Mouse (Mus musculus): ENCODE data around the gene Car12. TPM values are rescaled to one million over a fixed set of nuclear protein-coding genes. Genes with fewer than 3 reads are reported as not detected.

Car12 gene
- polyA plus RNA-seq, 1 experiment from 2014 or later = 2.8 TPM

GRCm38 (mm10) chr9:66675566-66675965 lies 37.9 kb upstream of the Car12 start:
- no peaks in the 10 kb centered on the region for H3K4me1 ChIP-seq (ENCODE audit: control insufficient read depth, insufficient read depth, low read length)
- H3K27me3 ChIP-seq (ENCODE audit: control insufficient read depth, insufficient read depth, low read length) = no peaks in the 10 kb centered on the region
- no peak for DNase-seq (ENCODE audit: low spot score)
- no peak overlapping the region for H3K4me2 ChIP-seq (ENCODE audit: low read depth, severe bottlenecking)
- no peak overlapping the region for H3K27ac ChIP-seq (replicated peaks; ENCODE audit: low read depth, low read length)
- no peak overlapping the region for H3K4me3 ChIP-seq (ENCODE audit: low read depth, low read length)
- H3K9ac ChIP-seq (ENCODE audit: low read length) = no peak overlapping the region
- ATAC-seq (ENCODE audit: insufficient number of reproducible peaks, low FRiP score, low TSS enrichment, low read depth) = no peak
- H3K9me3 ChIP-seq (ENCODE audit: control insufficient read depth, low read length) = no peaks in the 10 kb centered on the region
- no peaks in the 10 kb centered on the region for H3K36me3 ChIP-seq (ENCODE audit: control insufficient read depth, insufficient read depth, low read length)
- WGBS = 87% methylated on average over 1 of the region's 1 CpGs

- DNase-seq (ENCODE audit: low spot score) (no peak), ATAC-seq (ENCODE audit: insufficient number of reproducible peaks, low FRiP score, low TSS enrichment, low read depth) (no peak)
- H3K4me2 ChIP-seq (ENCODE audit: low read depth, severe bottlenecking) = no peak overlapping the region
- H3K27me3 ChIP-seq (ENCODE audit: control insufficient read depth, insufficient read depth, low read length) = no peaks in the 10 kb centered on the region
- no peaks in the 10 kb centered on the region for H3K9me3 ChIP-seq (ENCODE audit: control insufficient read depth, low read length)
- H3K4me1 ChIP-seq (ENCODE audit: control insufficient read depth, insufficient read depth, low read length) = no peaks in the 10 kb centered on the region
- 74% methylated on average over 6 of the region's 6 CpGs for WGBS
- H3K9ac ChIP-seq (ENCODE audit: low read length) = no peak overlapping the region
- H3K4me3 ChIP-seq (ENCODE audit: low read depth, low read length) = no peak overlapping the region
- H3K27ac ChIP-seq (replicated peaks; ENCODE audit: low read depth, low read length) = no peak overlapping the region
- no peaks in the 10 kb centered on the region for H3K36me3 ChIP-seq (ENCODE audit: control insufficient read depth, insufficient read depth, low read length)
Observed at GRCm38 (mm10) chr9:66680102-66680501, 33.4 kb upstream of the Car12 start.

- Histone ChIP-seq H3K4me1 (ENCODE audit: control insufficient read depth, insufficient read depth, low read length) (no peaks in the 10 kb centered on the region), H3K9me3 (ENCODE audit: control insufficient read depth, low read length) (no peaks in the 10 kb centered on the region), H3K27me3 (ENCODE audit: control insufficient read depth, insufficient read depth, low read length) (no peaks in the 10 kb centered on the region), H3K36me3 (ENCODE audit: control insufficient read depth, insufficient read depth, low read length) (no peaks in the 10 kb centered on the region), H3K9ac (ENCODE audit: low read length) (no peak overlapping the region), H3K4me2 (ENCODE audit: low read depth, severe bottlenecking) (no peak overlapping the region), H3K27ac (replicated peaks; ENCODE audit: low read depth, low read length) (no peak overlapping the region), H3K4me3 (ENCODE audit: low read depth, low read length) (no peak overlapping the region)
- DNase-seq (ENCODE audit: low spot score) = no peak
- no peak for ATAC-seq (ENCODE audit: insufficient number of reproducible peaks, low FRiP score, low TSS enrichment, low read depth)
- WGBS = 87% methylated on average over 3 of the region's 3 CpGs
Observed at GRCm38 (mm10) chr9:66682822-66683221, 30.7 kb upstream of the Car12 start.

GRCm38 (mm10) chr9:66685730-66686129 lies 27.8 kb upstream of the Car12 start:
- no peak overlapping the region for H3K9ac ChIP-seq (ENCODE audit: low read length)
- no peak for ATAC-seq (ENCODE audit: insufficient number of reproducible peaks, low FRiP score, low TSS enrichment, low read depth)
- no peaks in the 10 kb centered on the region for H3K4me1 ChIP-seq (ENCODE audit: control insufficient read depth, insufficient read depth, low read length)
- no peaks in the 10 kb centered on the region for H3K9me3 ChIP-seq (ENCODE audit: control insufficient read depth, low read length)
- DNase-seq (ENCODE audit: low spot score) = no peak
- H3K4me2 ChIP-seq (ENCODE audit: low read depth, severe bottlenecking) = no peak overlapping the region
- H3K36me3 ChIP-seq (ENCODE audit: control insufficient read depth, insufficient read depth, low read length) = no peaks in the 10 kb centered on the region
- 64% methylated on average over 6 of the region's 6 CpGs for WGBS
- H3K27ac ChIP-seq (replicated peaks; ENCODE audit: low read depth, low read length) = no peak overlapping the region
- H3K27me3 ChIP-seq (ENCODE audit: control insufficient read depth, insufficient read depth, low read length) = no peaks in the 10 kb centered on the region
- H3K4me3 ChIP-seq (ENCODE audit: low read depth, low read length) = no peak overlapping the region

GRCm38 (mm10) chr9:66687713-66688112 lies 25.8 kb upstream of the Car12 start:
- Histone ChIP-seq H3K4me3 (ENCODE audit: low read depth, low read length) (no peak overlapping the region), H3K27me3 (ENCODE audit: control insufficient read depth, insufficient read depth, low read length) (no peaks in the 10 kb centered on the region), H3K9ac (ENCODE audit: low read length) (no peak overlapping the region), H3K4me1 (ENCODE audit: control insufficient read depth, insufficient read depth, low read length) (no peaks in the 10 kb centered on the region), H3K9me3 (ENCODE audit: control insufficient read depth, low read length) (no peaks in the 10 kb centered on the region), H3K36me3 (ENCODE audit: control insufficient read depth, insufficient read depth, low read length) (no peaks in the 10 kb centered on the region), H3K27ac (replicated peaks; ENCODE audit: low read depth, low read length) (no peak overlapping the region), H3K4me2 (ENCODE audit: low read depth, severe bottlenecking) (no peak overlapping the region)
- ATAC-seq (ENCODE audit: insufficient number of reproducible peaks, low FRiP score, low TSS enrichment, low read depth) (no peak), DNase-seq (ENCODE audit: low spot score) (no peak)
- 92% methylated on average over 2 of the region's 2 CpGs for WGBS

GRCm38 (mm10) chr9:66691683-66692305 lies 21.7 kb upstream of the Car12 start:
- Histone ChIP-seq H3K9me3 (ENCODE audit: control insufficient read depth, low read length) (no peaks in the 10 kb centered on the region), H3K36me3 (ENCODE audit: control insufficient read depth, insufficient read depth, low read length) (no peaks in the 10 kb centered on the region), H3K27ac (replicated peaks; ENCODE audit: low read depth, low read length) (no peak overlapping the region), H3K9ac (ENCODE audit: low read length) (no peak overlapping the region), H3K27me3 (ENCODE audit: control insufficient read depth, insufficient read depth, low read length) (no peaks in the 10 kb centered on the region), H3K4me1 (ENCODE audit: control insufficient read depth, insufficient read depth, low read length) (no peaks in the 10 kb centered on the region), H3K4me3 (ENCODE audit: low read depth, low read length) (no peak overlapping the region), H3K4me2 (ENCODE audit: low read depth, severe bottlenecking) (no peak overlapping the region)
- 70% methylated on average over 4 of the region's 4 CpGs for WGBS
- ATAC-seq (ENCODE audit: insufficient number of reproducible peaks, low FRiP score, low TSS enrichment, low read depth) (no peak), DNase-seq (ENCODE audit: low spot score) (no peak)

GRCm38 (mm10) chr9:66697355-66698140 lies 15.9 kb upstream of the Car12 start:
- H3K27ac ChIP-seq (replicated peaks; ENCODE audit: low read depth, low read length) = no peak overlapping the region
- no peak overlapping the region for H3K9ac ChIP-seq (ENCODE audit: low read length)
- 82% methylated on average over 7 of the region's 7 CpGs for WGBS
- no peaks in the 10 kb centered on the region for H3K4me1 ChIP-seq (ENCODE audit: control insufficient read depth, insufficient read depth, low read length)
- no peak for ATAC-seq (ENCODE audit: insufficient number of reproducible peaks, low FRiP score, low TSS enrichment, low read depth)
- H3K4me3 ChIP-seq (ENCODE audit: low read depth, low read length) = no peak overlapping the region
- H3K4me2 ChIP-seq (ENCODE audit: low read depth, severe bottlenecking) = no peak overlapping the region
- no peaks in the 10 kb centered on the region for H3K9me3 ChIP-seq (ENCODE audit: control insufficient read depth, low read length)
- no peaks in the 10 kb centered on the region for H3K36me3 ChIP-seq (ENCODE audit: control insufficient read depth, insufficient read depth, low read length)
- no peaks in the 10 kb centered on the region for H3K27me3 ChIP-seq (ENCODE audit: control insufficient read depth, insufficient read depth, low read length)
- DNase-seq (ENCODE audit: low spot score) = no peak

- Histone ChIP-seq H3K9me3 (ENCODE audit: control insufficient read depth, low read length) (no peaks in the 10 kb centered on the region), H3K4me3 (ENCODE audit: low read depth, low read length) (no peak overlapping the region), H3K27ac (replicated peaks; ENCODE audit: low read depth, low read length) (no peak overlapping the region), H3K4me2 (ENCODE audit: low read depth, severe bottlenecking) (no peak overlapping the region), H3K9ac (ENCODE audit: low read length) (no peak overlapping the region), H3K4me1 (ENCODE audit: control insufficient read depth, insufficient read depth, low read length) (no peaks in the 10 kb centered on the region), H3K36me3 (ENCODE audit: control insufficient read depth, insufficient read depth, low read length) (no peaks in the 10 kb centered on the region), H3K27me3 (ENCODE audit: control insufficient read depth, insufficient read depth, low read length) (no peaks in the 10 kb centered on the region)
- ATAC-seq (ENCODE audit: insufficient number of reproducible peaks, low FRiP score, low TSS enrichment, low read depth) (no peak), DNase-seq (ENCODE audit: low spot score) (no peak)
- WGBS = 83% methylated on average over 4 of the region's 4 CpGs
Observed at GRCm38 (mm10) chr9:66699748-66700147, 13.7 kb upstream of the Car12 start.

All from limb, embryonic 11.5 days (tissue).